Mouse (Mus musculus): ENCODE measurements around the gene Rad51b. TPM values are rescaled to one million over a fixed set of nuclear protein-coding genes. Genes with fewer than 3 reads are reported as not detected.

Gene Rad51b
- polyA plus RNA-seq, 1 experiment from 2014 or later, result 7.8 TPM

GRCm38 (mm10) chr12:79431138-79431537, 134.1 kb downstream of the Rad51b start:
- Histone ChIP-seq H3K9me3 (replicated peaks; ENCODE audit: control insufficient read depth, low read length) (no peaks in the 10 kb centered on the region), H3K4me2 (ENCODE audit: low read depth, low read length) (no peak overlapping the region), H3K9ac (ENCODE audit: low read length) (no peak overlapping the region), H3K4me3 (replicated peaks; ENCODE audit: low read length) (no peak overlapping the region), H3K27me3 (ENCODE audit: control insufficient read depth, insufficient read depth, low read length) (no peaks in the 10 kb centered on the region), H3K27ac (ENCODE audit: low read length) (peak overlapping the region; percentile 69; the same call in 1 of the 2 replicates), H3K4me1 (ENCODE audit: control insufficient read depth, insufficient read depth, low read length) (peaks cover 14% of the 10 kb centered on the region), H3K36me3 (ENCODE audit: control insufficient read depth, insufficient read depth, low read length) (no peaks in the 10 kb centered on the region)
- WGBS, result 62% methylated on average over 4 of the region's 4 CpGs
- no peak for ATAC-seq (ENCODE audit: insufficient read depth, low FRiP score)

GRCm38 (mm10) chr12:79433724-79434442, 136.8 kb downstream of the Rad51b start:
- WGBS, result 31% methylated on average over 7 of the region's 7 CpGs
- H3K4me2 ChIP-seq (ENCODE audit: low read depth, low read length), result 0 out of 2 replicates have a peak overlapping the region, but pooled peaks have one; percentile 4
- H3K4me1 ChIP-seq (ENCODE audit: control insufficient read depth, insufficient read depth, low read length), result peaks cover 14% of the 10 kb centered on the region
- no peak overlapping the region for H3K4me3 ChIP-seq (replicated peaks; ENCODE audit: low read length)
- H3K27ac ChIP-seq (ENCODE audit: low read length), result peak overlapping the region; percentile 92
- H3K36me3 ChIP-seq (ENCODE audit: control insufficient read depth, insufficient read depth, low read length), result no peaks in the 10 kb centered on the region
- H3K27me3 ChIP-seq (ENCODE audit: control insufficient read depth, insufficient read depth, low read length), result no peaks in the 10 kb centered on the region
- H3K9ac ChIP-seq (ENCODE audit: low read length), result no peak overlapping the region
- H3K9me3 ChIP-seq (replicated peaks; ENCODE audit: control insufficient read depth, low read length), result no peaks in the 10 kb centered on the region
- ATAC-seq (ENCODE audit: insufficient read depth, low FRiP score), result peak; percentile 71

GRCm38 (mm10) chr12:79435474-79435873, 138.4 kb downstream of the Rad51b start:
- H3K9ac ChIP-seq (ENCODE audit: low read length), result no peak overlapping the region
- H3K9me3 ChIP-seq (replicated peaks; ENCODE audit: control insufficient read depth, low read length), result no peaks in the 10 kb centered on the region
- H3K36me3 ChIP-seq (ENCODE audit: control insufficient read depth, insufficient read depth, low read length), result no peaks in the 10 kb centered on the region
- peak overlapping the region; percentile 92 for H3K27ac ChIP-seq (ENCODE audit: low read length)
- WGBS, result 79% methylated on average over 3 of the region's 3 CpGs
- H3K4me1 ChIP-seq (ENCODE audit: control insufficient read depth, insufficient read depth, low read length), result peaks cover 17% of the 10 kb centered on the region
- no peak overlapping the region for H3K4me3 ChIP-seq (replicated peaks; ENCODE audit: low read length)
- no peaks in the 10 kb centered on the region for H3K27me3 ChIP-seq (ENCODE audit: control insufficient read depth, insufficient read depth, low read length)
- H3K4me2 ChIP-seq (ENCODE audit: low read depth, low read length), result no peak overlapping the region
- no peak for ATAC-seq (ENCODE audit: insufficient read depth, low FRiP score)

GRCm38 (mm10) chr12:79436035-79436434, 139.0 kb downstream of the Rad51b start:
- Histone ChIP-seq H3K9me3 (replicated peaks; ENCODE audit: control insufficient read depth, low read length) (no peaks in the 10 kb centered on the region), H3K4me3 (replicated peaks; ENCODE audit: low read length) (no peak overlapping the region), H3K4me2 (ENCODE audit: low read depth, low read length) (no peak overlapping the region), H3K27ac (ENCODE audit: low read length) (peak overlapping the region; percentile 79), H3K9ac (ENCODE audit: low read length) (no peak overlapping the region), H3K4me1 (ENCODE audit: control insufficient read depth, insufficient read depth, low read length) (peaks cover 19% of the 10 kb centered on the region), H3K36me3 (ENCODE audit: control insufficient read depth, insufficient read depth, low read length) (no peaks in the 10 kb centered on the region), H3K27me3 (ENCODE audit: control insufficient read depth, insufficient read depth, low read length) (no peaks in the 10 kb centered on the region)
- ATAC-seq (ENCODE audit: insufficient read depth, low FRiP score), result no peak
- 66% methylated on average over 8 of the region's 8 CpGs for WGBS

GRCm38 (mm10) chr12:79436892-79437291, 139.8 kb downstream of the Rad51b start:
- Histone ChIP-seq H3K4me2 (ENCODE audit: low read depth, low read length) (no peak overlapping the region), H3K27me3 (ENCODE audit: control insufficient read depth, insufficient read depth, low read length) (no peaks in the 10 kb centered on the region), H3K27ac (ENCODE audit: low read length) (peak overlapping the region; percentile 79), H3K4me3 (replicated peaks; ENCODE audit: low read length) (no peak overlapping the region), H3K9me3 (replicated peaks; ENCODE audit: control insufficient read depth, low read length) (no peaks in the 10 kb centered on the region), H3K9ac (ENCODE audit: low read length) (no peak overlapping the region), H3K4me1 (ENCODE audit: control insufficient read depth, insufficient read depth, low read length) (peaks cover 23% of the 10 kb centered on the region), H3K36me3 (ENCODE audit: control insufficient read depth, insufficient read depth, low read length) (no peaks in the 10 kb centered on the region)
- no peak for ATAC-seq (ENCODE audit: insufficient read depth, low FRiP score)
- WGBS, result 68% methylated on average over 4 of the region's 4 CpGs

- WGBS, result 69% methylated on average over 3 of the region's 3 CpGs
- H3K27ac ChIP-seq (ENCODE audit: low read length), result peak overlapping the region; percentile 17; the same call in 1 of the 2 replicates
- H3K9ac ChIP-seq (ENCODE audit: low read length), result no peak overlapping the region
- H3K4me2 ChIP-seq (ENCODE audit: low read depth, low read length), result no peak overlapping the region
- ATAC-seq (ENCODE audit: insufficient read depth, low FRiP score), result no peak
- peaks cover 29% of the 10 kb centered on the region for H3K4me1 ChIP-seq (ENCODE audit: control insufficient read depth, insufficient read depth, low read length)
- H3K36me3 ChIP-seq (ENCODE audit: control insufficient read depth, insufficient read depth, low read length), result no peaks in the 10 kb centered on the region
- no peak overlapping the region for H3K4me3 ChIP-seq (replicated peaks; ENCODE audit: low read length)
- no peaks in the 10 kb centered on the region for H3K9me3 ChIP-seq (replicated peaks; ENCODE audit: control insufficient read depth, low read length)
- H3K27me3 ChIP-seq (ENCODE audit: control insufficient read depth, insufficient read depth, low read length), result no peaks in the 10 kb centered on the region
Observed at GRCm38 (mm10) chr12:79437572-79437971, 140.5 kb downstream of the Rad51b start.

- H3K27ac ChIP-seq (ENCODE audit: low read length), result peak overlapping the region; percentile 33; the same call in 1 of the 2 replicates
- H3K27me3 ChIP-seq (ENCODE audit: control insufficient read depth, insufficient read depth, low read length), result no peaks in the 10 kb centered on the region
- 77% methylated on average over 6 of the region's 6 CpGs for WGBS
Observed at GRCm38 (mm10) chr12:79439961-79440360, 142.9 kb downstream of the Rad51b start.

GRCm38 (mm10) chr12:79441210-79442005, 144.3 kb downstream of the Rad51b start:
- peak overlapping the region; percentile 95 for H3K27ac ChIP-seq (ENCODE audit: low read length)
- H3K4me2 ChIP-seq (ENCODE audit: low read depth, low read length), result 0 out of 2 replicates have a peak overlapping the region, but pooled peaks have one; percentile 9
- 20% methylated on average over 12 of the region's 12 CpGs for WGBS
- no peaks in the 10 kb centered on the region for H3K9me3 ChIP-seq (replicated peaks; ENCODE audit: control insufficient read depth, low read length)
- ATAC-seq (ENCODE audit: insufficient read depth, low FRiP score), result peak; percentile 44; the same call in 1 of the 2 replicates
- no peak overlapping the region for H3K9ac ChIP-seq (ENCODE audit: low read length)
- H3K4me3 ChIP-seq (replicated peaks; ENCODE audit: low read length), result no peak overlapping the region
- H3K36me3 ChIP-seq (ENCODE audit: control insufficient read depth, insufficient read depth, low read length), result no peaks in the 10 kb centered on the region
- H3K4me1 ChIP-seq (ENCODE audit: control insufficient read depth, insufficient read depth, low read length), result peaks cover 24% of the 10 kb centered on the region
- no peaks in the 10 kb centered on the region for H3K27me3 ChIP-seq (ENCODE audit: control insufficient read depth, insufficient read depth, low read length)

More at GRCm38 (mm10) chr12:79439961-79440360, 142.9 kb downstream of the Rad51b start:
- ATAC-seq (ENCODE audit: insufficient read depth, low FRiP score), result no peak
- Histone ChIP-seq H3K4me2 (ENCODE audit: low read depth, low read length) (no peak overlapping the region), H3K4me3 (replicated peaks; ENCODE audit: low read length) (no peak overlapping the region), H3K9me3 (replicated peaks; ENCODE audit: control insufficient read depth, low read length) (no peaks in the 10 kb centered on the region), H3K4me1 (ENCODE audit: control insufficient read depth, insufficient read depth, low read length) (peaks cover 24% of the 10 kb centered on the region), H3K9ac (ENCODE audit: low read length) (no peak overlapping the region), H3K36me3 (ENCODE audit: control insufficient read depth, insufficient read depth, low read length) (no peaks in the 10 kb centered on the region)

GRCm38 (mm10) chr12:79442126-79442525, 145.0 kb downstream of the Rad51b start:
- 29% methylated on average over 7 of the region's 7 CpGs for WGBS
- H3K36me3 ChIP-seq (ENCODE audit: control insufficient read depth, insufficient read depth, low read length), result no peaks in the 10 kb centered on the region
- peak overlapping the region; percentile 95 for H3K27ac ChIP-seq (ENCODE audit: low read length)
- H3K4me1 ChIP-seq (ENCODE audit: control insufficient read depth, insufficient read depth, low read length), result peaks cover 24% of the 10 kb centered on the region
- H3K4me3 ChIP-seq (replicated peaks; ENCODE audit: low read length), result no peak overlapping the region
- ATAC-seq (ENCODE audit: insufficient read depth, low FRiP score), result no peak
- no peaks in the 10 kb centered on the region for H3K27me3 ChIP-seq (ENCODE audit: control insufficient read depth, insufficient read depth, low read length)
- H3K9ac ChIP-seq (ENCODE audit: low read length), result 0 out of 2 replicates have a peak overlapping the region, but pooled peaks have one; percentile 4
- no peak overlapping the region for H3K4me2 ChIP-seq (ENCODE audit: low read depth, low read length)
- no peaks in the 10 kb centered on the region for H3K9me3 ChIP-seq (replicated peaks; ENCODE audit: control insufficient read depth, low read length)
